Mouse (Mus musculus) heart, postnatal 0 days (tissue): ENCODE data around the gene Krt76.

Experiments used
- CTCF ChIP-seq: IDR thresholded peaks from 2 replicates; pipeline ENCODE4 v1.5.1; 2016; ENCODE audit warnings: antibody characterized with exemption, control low read depth, low read depth
- EP300 ChIP-seq: IDR thresholded peaks from 2 replicates; pipeline ENCODE4 v1.6.1; 2016; ENCODE audit warnings: antibody characterized with exemption, low read depth

DNA sequence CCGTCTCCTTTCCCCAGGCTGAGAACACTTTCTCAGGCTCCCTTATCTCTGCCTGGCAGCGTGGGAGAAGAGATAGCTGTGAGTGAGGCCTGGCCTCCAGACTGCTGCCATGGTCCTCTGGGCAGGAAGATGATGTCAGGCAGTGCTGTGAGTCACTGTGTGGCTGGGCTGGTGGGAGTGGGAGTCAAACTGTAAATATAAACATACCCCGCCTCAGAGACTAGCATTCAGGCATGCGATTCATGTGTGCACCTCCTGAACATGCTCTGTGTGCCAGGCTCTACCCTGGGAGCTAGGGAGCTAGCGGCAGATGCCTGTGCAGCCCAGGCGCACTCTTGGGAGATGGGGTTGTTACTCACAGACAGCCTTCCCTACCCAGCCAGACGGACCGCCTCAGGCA is 49.2 kb upstream of the Krt76 start:
- TF ChIP-seq EP300 (no peak), CTCF (no peak)
